Mouse (Mus musculus) c-Kit-positive CD71-positive TER-119-positive erythroid progenitor cells, embryonic 14.5 days (primary cell): ENCODE data around the gene Utp11.

ENCODE experiments used
- DNase-seq: peaks from one replicate; pipeline ENCODE4 v3.0.0-alpha.2; 2013; ENCODE audit warnings: low spot score

The Utp11 gene

GRCm38 (mm10) chr4:124632856-124633255, 60.5 kb downstream of the Utp11 start:
- DNase-seq: no peak

- DNase-seq: no peak
Observed at GRCm38 (mm10) chr4:124631456-124631855, 61.9 kb downstream of the Utp11 start.
